Mouse (Mus musculus) midbrain, embryonic 11.5 days (tissue): ENCODE measurements around the gene Npc2. TPM values are rescaled to one million over a fixed set of nuclear protein-coding genes. Genes with fewer than 3 reads are reported as not detected.

Experiments
- ATAC-seq: fragments of 200-750 bp; cut with Nextera tagmentation; 2 replicates; pipeline ENCODE4 v1.8.0; 2017; ENCODE audit warnings: moderate TSS enrichment, moderate library complexity; ENCODE audit not compliant: low FRiP score
- DNase-seq: peaks from one replicate; pipeline ENCODE4 v3.0.0; 2015; ENCODE audit warnings: low spot score; ENCODE audit errors: missing footprints
- H3K27ac ChIP-seq: fragments of 300-500 bp; sonication (generic); 2 replicates; pipeline ENCODE4 v1.5.1; 2014; ENCODE audit warnings: low read depth, low read length
- H3K27me3 ChIP-seq: fragments of 300-500 bp; sonication (generic); 2 replicates; pipeline ENCODE4 v1.6.1; 2014; ENCODE audit warnings: mild to moderate bottlenecking, low read length, moderate library complexity, mixed read lengths; ENCODE audit not compliant: control insufficient read depth, insufficient read depth
- H3K36me3 ChIP-seq: fragments of 300-500 bp; sonication (generic); 2 replicates; pipeline ENCODE4 v1.6.1; 2014; ENCODE audit warnings: mild to moderate bottlenecking, low read length, moderate library complexity, mixed read lengths; ENCODE audit not compliant: control insufficient read depth, insufficient read depth
- H3K4me1 ChIP-seq: fragments of 300-500 bp; sonication (generic); 2 replicates; pipeline ENCODE4 v1.6.1; 2014; ENCODE audit warnings: low read length; ENCODE audit not compliant: control insufficient read depth, insufficient read depth
- H3K4me2 ChIP-seq: fragments of 300-500 bp; sonication (generic); 2 replicates; pipeline ENCODE4 v1.6.1; 2014; ENCODE audit warnings: mild to moderate bottlenecking, moderate library complexity
- H3K4me3 ChIP-seq: fragments of 300-500 bp; sonication (generic); 2 replicates; pipeline ENCODE4 v1.5.1; 2014; ENCODE audit warnings: low read depth, low read length
- H3K9ac ChIP-seq: fragments of 300-500 bp; sonication (generic); 2 replicates; pipeline ENCODE4 v1.6.1; 2014; ENCODE audit warnings: low read length
- H3K9me3 ChIP-seq: fragments of 300-500 bp; sonication (generic); 2 replicates; pipeline ENCODE4 v1.6.1; 2016; ENCODE audit warnings: low read length; ENCODE audit not compliant: control insufficient read depth
- WGBS: fragments of 180-500 bp; shearing (Covaris S2); extraction: QIAGEN DNeasy Blood & Tissue Kit; methylation state at CpG from one replicate; pipeline ENCODE4 v1.1.7; 2014; 5-methylcytosine and 5-hydroxymethylcytosine counted together
- polyA plus RNA-seq: library from polyadenylated mRNA; unstranded; fragments of >200 nt; fragmentation: Nextera tagmentation; extraction: Ambion mirVana; gene quantifications from 2 replicates; pipeline ENCODE4 v1.2.1, GENCODE M21; 2014

Npc2 gene
- polyA plus RNA-seq, 1 experiment from 2014 or later: 102 TPM

- no peaks in the 10 kb centered on the region for H3K36me3 ChIP-seq
- H3K4me2 ChIP-seq: no peak overlapping the region
- DNase-seq (no peak), ATAC-seq (no peak)
- no peak overlapping the region for H3K27ac ChIP-seq
- H3K27me3 ChIP-seq: no peaks in the 10 kb centered on the region
- H3K9ac ChIP-seq: no peak overlapping the region
- no peaks in the 10 kb centered on the region for H3K4me1 ChIP-seq
- 69% methylated on average over 4 of the region's 4 CpGs for WGBS
- H3K4me3 ChIP-seq: no peak overlapping the region
- H3K9me3 ChIP-seq: no peaks in the 10 kb centered on the region
Observed at GRCm38 (mm10) chr12:84726986-84727385, 46.0 kb downstream of the Npc2 start.

GRCm38 (mm10) chr12:84726391-84726790 is 46.6 kb downstream of the Npc2 start:
- ATAC-seq (no peak), DNase-seq (no peak)
- WGBS: 88% methylated on average over 4 of the region's 4 CpGs
- Histone ChIP-seq H3K27ac (no peak overlapping the region), H3K36me3 (no peaks in the 10 kb centered on the region), H3K9me3 (no peaks in the 10 kb centered on the region), H3K4me1 (no peaks in the 10 kb centered on the region), H3K4me3 (no peak overlapping the region), H3K27me3 (no peaks in the 10 kb centered on the region), H3K9ac (no peak overlapping the region), H3K4me2 (no peak overlapping the region)

- ATAC-seq: no peak
- 90% methylated on average over 9 of the region's 9 CpGs for WGBS
- Histone ChIP-seq H3K4me1 (no peaks in the 10 kb centered on the region), H3K36me3 (no peaks in the 10 kb centered on the region), H3K9ac (no peak overlapping the region), H3K4me2 (no peak overlapping the region), H3K27me3 (no peaks in the 10 kb centered on the region), H3K27ac (no peak overlapping the region), H3K9me3 (no peaks in the 10 kb centered on the region), H3K4me3 (no peak overlapping the region)
- DNase-seq: no peak
Observed at GRCm38 (mm10) chr12:84718462-84719244, 54.3 kb downstream of the Npc2 start.

DNA sequence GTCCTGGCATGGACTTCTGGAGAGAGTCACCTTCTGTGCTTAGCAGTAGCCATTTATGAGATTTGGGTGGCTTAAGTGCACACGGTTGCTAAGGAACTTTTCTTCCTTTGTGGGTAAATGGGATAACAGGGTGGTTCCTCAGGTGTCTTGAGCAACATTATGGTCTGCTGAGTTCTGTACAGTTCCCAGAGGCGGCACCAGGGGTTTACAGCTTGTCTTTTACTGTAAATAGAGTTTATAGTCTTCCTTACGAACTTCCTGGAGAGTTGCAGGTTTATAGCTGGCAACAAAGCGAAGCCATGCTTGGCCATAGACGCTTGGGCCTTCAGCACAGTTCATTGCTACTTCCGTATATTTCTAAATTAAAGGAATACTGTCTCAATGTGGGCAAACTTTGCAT is 58.4 kb downstream of the Npc2 start:
- Histone ChIP-seq H3K27me3 (no peaks in the 10 kb centered on the region), H3K4me3 (no peak overlapping the region), H3K9me3 (no peaks in the 10 kb centered on the region), H3K27ac (no peak overlapping the region), H3K9ac (no peak overlapping the region), H3K36me3 (no peaks in the 10 kb centered on the region), H3K4me2 (no peak overlapping the region), H3K4me1 (no peaks in the 10 kb centered on the region)
- ATAC-seq: no peak
- DNase-seq: no peak
- WGBS: 89% methylated on average over 6 of the region's 6 CpGs

GRCm38 (mm10) chr12:84709842-84710439 is 63.0 kb downstream of the Npc2 start:
- Histone ChIP-seq H3K27ac (no peak overlapping the region), H3K4me1 (no peaks in the 10 kb centered on the region), H3K9ac (no peak overlapping the region), H3K36me3 (no peaks in the 10 kb centered on the region), H3K4me3 (no peak overlapping the region), H3K27me3 (no peaks in the 10 kb centered on the region), H3K9me3 (no peaks in the 10 kb centered on the region), H3K4me2 (no peak overlapping the region)
- no peak for ATAC-seq
- 36% methylated on average over 14 of the region's 14 CpGs for WGBS
- DNase-seq: no peak

GRCm38 (mm10) chr12:84707804-84708203 is 65.1 kb downstream of the Npc2 start:
- no peak overlapping the region for H3K4me2 ChIP-seq
- ATAC-seq: no peak
- 88% methylated on average over 4 of the region's 4 CpGs for WGBS
- H3K27ac ChIP-seq: no peak overlapping the region
- no peaks in the 10 kb centered on the region for H3K4me1 ChIP-seq
- H3K36me3 ChIP-seq: no peaks in the 10 kb centered on the region
- H3K9me3 ChIP-seq: no peaks in the 10 kb centered on the region
- no peak overlapping the region for H3K4me3 ChIP-seq
- no peak overlapping the region for H3K9ac ChIP-seq
- DNase-seq: no peak
- no peaks in the 10 kb centered on the region for H3K27me3 ChIP-seq

DNA sequence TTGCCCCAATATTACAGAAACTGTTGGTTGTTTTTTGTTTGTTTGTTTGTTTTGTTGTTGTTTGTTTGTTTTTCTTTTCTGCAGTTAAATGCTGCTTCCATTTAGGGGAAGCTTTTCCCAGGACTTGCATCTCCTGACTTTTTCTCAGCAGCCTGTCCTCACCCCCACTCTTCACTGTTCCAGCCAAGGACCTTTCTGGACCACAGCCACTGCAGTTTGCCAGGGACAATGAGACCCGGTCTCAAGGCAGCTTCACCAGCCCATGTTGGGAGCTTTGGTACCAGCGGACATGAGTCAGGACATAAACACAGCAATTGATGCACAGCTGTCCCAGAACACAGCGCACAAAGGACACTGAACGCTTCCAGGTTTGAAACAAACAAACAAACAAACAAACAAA is 66.1 kb downstream of the Npc2 start:
- Histone ChIP-seq H3K9me3 (no peaks in the 10 kb centered on the region), H3K4me2 (no peak overlapping the region), H3K4me1 (no peaks in the 10 kb centered on the region), H3K9ac (no peak overlapping the region), H3K4me3 (no peak overlapping the region), H3K36me3 (no peaks in the 10 kb centered on the region), H3K27ac (no peak overlapping the region), H3K27me3 (no peaks in the 10 kb centered on the region)
- no peak for DNase-seq
- WGBS: 72% methylated on average over 4 of the region's 4 CpGs
- no peak for ATAC-seq

Other genes with a start within 250 kb of the Npc2 start
- gene Vsx2, start 203.4 kb downstream of the Npc2 start, polyA plus RNA-seq: 0.66 and 0.99 TPM in 2 replicates
- 6.4 and 7.6 TPM in 2 replicates for gene Abcd4, start 155.7 kb downstream of the Npc2 start, polyA plus RNA-seq
- gene Vrtn, start 132.1 kb downstream of the Npc2 start, polyA plus RNA-seq: 0.05 TPM in 1 of 2 replicates, not detected in the other
- 0.22 and 0.37 TPM in 2 replicates for gene Syndig1l, start 74.3 kb downstream of the Npc2 start, polyA plus RNA-seq
- gene Isca2, start 99 bp upstream of the Npc2 start, polyA plus RNA-seq: 162 and 171 TPM in 2 replicates
- 0.05 TPM in 1 of 2 replicates, not detected in the other for gene Ltbp2, start 103.4 kb upstream of the Npc2 start, polyA plus RNA-seq
- 160 and 164 TPM in 2 replicates for gene Fcf1, start 197.7 kb upstream of the Npc2 start, polyA plus RNA-seq
- gene Arel1, start 197.7 kb upstream of the Npc2 start, polyA plus RNA-seq: 24.3 and 24.4 TPM in 2 replicates
- gene Ylpm1, start 223.2 kb upstream of the Npc2 start, polyA plus RNA-seq: 44.4 and 46.4 TPM in 2 replicates